Mouse (Mus musculus) forebrain, embryonic 16.5 days (tissue): Measurements from ENCODE around the gene Sh3gl1. TPM values are rescaled to one million over a fixed set of nuclear protein-coding genes. Genes with fewer than 3 reads are reported as not detected.
"Not testable (repeated sequence)": the region's sequence is repeated elsewhere in the genome, so short reads cannot be mapped to it uniquely, and the experiment has no call there.

Experiments
- ATAC-seq: fragments of 200-750 bp; cut with Nextera tagmentation; 2 replicates; pipeline ENCODE4 v1.8.0; 2017; ENCODE audit warnings: mild to moderate bottlenecking, moderate library complexity
- H3K27ac ChIP-seq: fragments of 300-500 bp; sonication (generic); 2 replicates; pipeline ENCODE4 v1.5.1; 2014; ENCODE audit warnings: low read length, control low read depth
- H3K27me3 ChIP-seq: fragments of 300-500 bp; sonication (generic); replicated peaks from 2 replicates; pipeline ENCODE4 v1.6.1; 2014; ENCODE audit warnings: low read length; ENCODE audit not compliant: control insufficient read depth, insufficient read depth
- H3K36me3 ChIP-seq: fragments of 300-500 bp; sonication (generic); 2 replicates; pipeline ENCODE4 v1.6.1; 2014; ENCODE audit not compliant: control insufficient read depth, insufficient read depth
- H3K4me1 ChIP-seq: fragments of 300-500 bp; sonication (generic); replicated peaks from 2 replicates; pipeline ENCODE4 v1.6.1; 2014; ENCODE audit warnings: low read length; ENCODE audit not compliant: control insufficient read depth, insufficient read depth
- H3K4me2 ChIP-seq: fragments of 300-500 bp; sonication (generic); 2 replicates; pipeline ENCODE4 v1.6.1; 2014; ENCODE audit warnings: mild to moderate bottlenecking, low read length, control low read depth
- H3K4me3 ChIP-seq: fragments of 300-500 bp; sonication (generic); replicated peaks from 2 replicates; pipeline ENCODE4 v1.5.1; 2014; ENCODE audit warnings: mild to moderate bottlenecking, low read length, control low read depth
- H3K9ac ChIP-seq: fragments of 300-500 bp; sonication (generic); replicated peaks from 2 replicates; pipeline ENCODE4 v1.6.1; 2014; ENCODE audit warnings: low read depth, low read length, control low read depth
- H3K9me3 ChIP-seq: fragments of 300-500 bp; sonication (generic); 2 replicates; pipeline ENCODE4 v1.6.1; 2016; ENCODE audit warnings: low read length; ENCODE audit not compliant: control insufficient read depth
- WGBS: fragments of 180-500 bp; shearing (Covaris S2); extraction: QIAGEN DNeasy Blood & Tissue Kit; methylation state at CpG from one replicate; pipeline ENCODE4 v1.1.7; 2014; 5-methylcytosine and 5-hydroxymethylcytosine counted together
- polyA plus RNA-seq: library from polyadenylated mRNA; unstranded; fragments of >200 nt; fragmentation: Nextera tagmentation; extraction: Ambion mirVana; gene quantifications from 2 replicates; pipeline ENCODE4 v1.2.1, GENCODE M21; 2015

Sh3gl1 gene
- polyA plus RNA-seq, result 125 and 126 TPM in 2 replicates

- Histone ChIP-seq H3K36me3 (peaks cover 4% of the 10 kb centered on the region; the same call in 1 of the 2 replicates), H3K9me3 (no peaks in the 10 kb centered on the region), H3K9ac (peak within 1 kb of the TSS; percentile 64), H3K4me2 (peak within 1 kb of the TSS; percentile 64), H3K4me3 (peak within 1 kb of the TSS; percentile 61), H3K4me1 (peaks cover 42% of the 10 kb centered on the region), H3K27ac (peak within 1 kb of the TSS; percentile 83), H3K27me3 (no peaks in the 10 kb centered on the region)
- ATAC-seq, result peak; percentile 88
- WGBS, result under 1% methylated on average over 73 of the region's 74 CpGs
These were observed at the start of gene Sh3gl1 for GRCm38 (mm10) chr17:56036176-56036900. Sh3gl1 (minus strand) TSS chr17:56036635.

- H3K36me3 ChIP-seq, result no peaks in the 10 kb centered on the region; the same call in 1 of the 2 replicates
- WGBS, result 4% methylated on average over 8 of the region's 8 CpGs
- H3K4me2 ChIP-seq, result peak overlapping the region; percentile 82
- H3K27ac ChIP-seq, result peak overlapping the region; percentile 41; the same call in 1 of the 2 replicates
- peak overlapping the region; percentile 66 for H3K4me3 ChIP-seq
- H3K9ac ChIP-seq, result peak overlapping the region; percentile 72
- ATAC-seq, result peak; percentile 65
- H3K27me3 ChIP-seq, result no peaks in the 10 kb centered on the region
- H3K4me1 ChIP-seq, result peaks cover 28% of the 10 kb centered on the region
- no peaks in the 10 kb centered on the region for H3K9me3 ChIP-seq
These were observed 44.5 kb upstream of the Sh3gl1 start for GRCm38 (mm10) chr17:56080781-56081585.

DNA sequence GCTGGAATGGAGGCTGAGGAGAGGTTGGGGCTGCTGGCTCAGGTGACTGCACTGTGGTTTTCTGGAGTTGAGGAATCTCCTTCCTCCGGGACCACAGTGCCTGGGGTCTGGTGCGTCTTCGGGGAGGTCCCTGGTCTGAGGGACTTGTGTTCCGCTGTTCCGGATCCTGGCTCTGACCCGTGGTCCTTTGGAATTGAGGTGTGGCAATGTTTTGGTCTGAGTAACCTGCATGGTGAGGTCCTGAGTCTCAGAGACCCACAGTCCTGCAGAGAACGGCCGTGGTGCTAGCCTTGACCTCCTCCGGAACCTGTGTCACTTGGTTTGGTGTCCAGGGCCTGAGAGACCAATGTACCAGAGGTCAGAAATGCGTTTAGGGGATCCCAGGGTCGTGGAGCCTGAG, 43.5 kb upstream of the Sh3gl1 start:
- ATAC-seq, result no peak
- no peaks in the 10 kb centered on the region; the same call in 1 of the 2 replicates for H3K36me3 ChIP-seq
- H3K9ac ChIP-seq, result peak overlapping the region; percentile 72
- peak overlapping the region; percentile 66 for H3K4me3 ChIP-seq
- H3K4me1 ChIP-seq, result peaks cover 33% of the 10 kb centered on the region
- no peaks in the 10 kb centered on the region for H3K9me3 ChIP-seq
- H3K4me2 ChIP-seq, result peak overlapping the region; percentile 82
- 2% methylated on average over 11 of the region's 11 CpGs for WGBS
- no peak overlapping the region for H3K27ac ChIP-seq
- no peaks in the 10 kb centered on the region for H3K27me3 ChIP-seq

DNA sequence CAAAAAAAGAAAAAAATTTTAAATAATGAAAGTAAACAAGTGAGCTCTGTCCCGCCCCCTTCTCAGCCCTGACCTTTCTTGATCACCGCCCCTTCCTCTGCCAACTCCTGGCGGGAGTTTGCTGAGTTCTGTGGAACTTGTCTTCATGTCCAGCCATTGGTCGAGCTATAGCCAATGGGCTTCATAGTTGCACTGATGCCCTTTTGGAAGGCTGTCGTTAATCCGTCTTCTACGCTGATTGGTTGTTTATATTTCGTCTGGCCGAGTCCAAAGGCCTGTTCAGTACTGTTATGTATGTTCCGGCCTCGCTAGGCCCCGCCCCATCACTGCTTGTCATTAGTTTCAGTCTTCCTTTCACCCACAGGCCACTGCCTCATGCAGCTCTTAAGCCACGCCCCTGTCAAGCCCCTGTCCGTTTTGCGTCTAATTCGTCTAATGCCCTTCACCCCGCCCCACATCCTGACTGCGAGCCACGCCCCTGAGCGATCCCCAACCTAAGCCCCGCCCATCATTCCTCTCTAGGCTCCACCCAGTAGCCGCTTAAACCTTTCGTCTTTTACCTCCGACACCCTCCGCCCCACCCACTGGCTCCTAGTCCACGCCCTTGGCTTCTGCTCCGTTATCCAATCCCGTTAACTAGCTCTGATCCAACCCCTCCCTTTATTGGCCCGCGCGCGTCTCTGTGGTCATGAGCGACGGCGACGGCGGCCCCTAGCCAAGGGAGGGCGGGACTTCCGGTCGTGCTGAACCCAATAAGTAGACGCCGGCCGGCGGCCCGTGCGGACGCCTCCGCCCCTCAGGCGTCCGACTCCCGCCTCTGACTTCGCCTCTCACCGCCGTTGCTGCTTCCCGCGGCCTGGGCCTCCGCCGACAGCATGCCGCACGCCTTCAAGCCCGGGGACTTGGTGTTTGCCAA, 42.7 kb upstream of the Sh3gl1 start, which contains the start of gene Hdgfl2:
Gene Hdgfl2, plus strand, starts transcription at position 755 of the 916 bp plus-strand sequence.
- Histone ChIP-seq H3K27me3 (no peaks in the 10 kb centered on the region), H3K27ac (peak within 1 kb of the TSS; percentile 35), H3K9ac (peak within 1 kb of the TSS; percentile 72), H3K4me3 (peak within 1 kb of the TSS; percentile 66), H3K4me2 (peak within 1 kb of the TSS; percentile 82), H3K36me3 (no peaks in the 10 kb centered on the region; the same call in 1 of the 2 replicates), H3K9me3 (no peaks in the 10 kb centered on the region), H3K4me1 (peaks cover 36% of the 10 kb centered on the region)
- ATAC-seq, result peak; percentile 90
- WGBS, result under 1% methylated on average over 61 of the region's 61 CpGs

DNA sequence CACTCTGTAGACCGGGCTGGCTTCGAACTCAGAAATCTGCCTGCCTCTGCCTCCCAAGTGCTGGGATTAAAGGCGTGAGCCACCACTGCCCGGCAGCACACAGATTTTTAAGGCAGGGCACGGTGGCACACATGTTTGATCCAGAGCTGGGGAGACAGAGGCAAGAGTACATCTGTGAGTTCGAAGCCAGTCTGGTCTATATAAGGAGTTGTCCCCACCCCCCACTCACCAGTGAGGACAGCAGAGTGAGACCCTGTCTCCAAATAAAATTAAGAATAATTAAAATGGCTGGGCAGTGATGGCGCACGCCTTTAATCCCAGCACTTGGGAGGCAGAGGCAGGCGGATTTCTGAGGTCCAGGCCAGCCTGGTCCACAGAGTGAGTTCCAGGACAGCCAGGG, 41.9 kb upstream of the Sh3gl1 start:
- peak overlapping the region; percentile 66 for H3K4me3 ChIP-seq
- 67% methylated on average over 9 of the region's 9 CpGs for WGBS

DNA sequence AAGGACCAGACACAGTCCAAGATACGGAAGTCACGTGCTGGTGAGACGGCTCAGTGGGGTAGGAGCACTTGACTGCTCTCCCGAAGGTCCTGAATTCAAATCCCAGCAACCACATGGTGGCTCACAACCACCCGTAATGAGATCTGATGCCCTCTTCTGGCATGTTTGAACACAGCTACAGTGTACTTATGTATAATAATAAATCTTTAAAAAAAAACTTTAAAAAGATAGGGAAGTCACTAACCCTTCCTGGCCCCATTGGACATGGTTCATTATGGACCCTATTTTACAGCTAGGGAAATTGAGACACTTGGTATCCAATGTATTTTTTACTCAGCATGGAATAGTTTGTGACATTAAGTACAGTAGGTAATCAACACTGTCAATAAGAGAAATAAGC, 41.1 kb upstream of the Sh3gl1 start:
- no peaks in the 10 kb centered on the region for H3K36me3 ChIP-seq
- ATAC-seq, result no peak
- no peak overlapping the region for H3K4me3 ChIP-seq
- no peak overlapping the region for H3K27ac ChIP-seq
- H3K4me2 ChIP-seq, result no peak overlapping the region
- no peaks in the 10 kb centered on the region for H3K27me3 ChIP-seq
- WGBS, result 96% methylated on average over 5 of the region's 5 CpGs
- no peaks in the 10 kb centered on the region for H3K9me3 ChIP-seq
- peaks cover 40% of the 10 kb centered on the region for H3K4me1 ChIP-seq
- no peak overlapping the region for H3K9ac ChIP-seq

More for the DNA sequence above, 41.9 kb upstream of the Sh3gl1 start:
- Histone ChIP-seq H3K4me1 (peaks cover 40% of the 10 kb centered on the region), H3K4me2 (peak overlapping the region; percentile 46; the same call in 1 of the 2 replicates)
- not testable (repeated sequence) for H3K27ac ChIP-seq, H3K9me3 ChIP-seq, ATAC-seq, H3K9ac ChIP-seq, H3K36me3 ChIP-seq, H3K27me3 ChIP-seq

DNA sequence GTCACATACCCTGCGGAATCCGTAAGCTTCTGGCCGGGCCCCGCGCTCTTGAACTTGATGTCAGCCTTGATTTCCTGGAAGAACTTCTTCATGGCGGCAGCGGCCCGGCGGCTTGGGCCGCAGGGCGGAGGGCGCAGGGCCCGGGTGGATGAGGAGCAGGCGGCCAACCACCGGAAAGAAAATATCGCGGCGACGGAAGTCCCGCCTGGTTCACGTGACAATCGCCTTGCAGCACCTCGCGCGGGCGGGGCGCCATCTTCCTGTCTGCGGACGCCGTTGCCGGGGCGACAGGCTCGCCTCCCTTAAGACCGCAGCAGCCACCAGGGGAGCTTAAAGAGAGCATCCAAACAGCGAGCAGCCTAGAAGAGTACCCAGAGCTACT, 38.4 kb upstream of the Sh3gl1 start, which contains the start of gene Ubxn6:
Gene Ubxn6, minus strand, starts transcription at position 202 of the 382 bp plus-strand sequence.
- Histone ChIP-seq H3K36me3 (peaks cover 16% of the 10 kb centered on the region), H3K9me3 (no peaks in the 10 kb centered on the region), H3K4me2 (peak within 1 kb of the TSS; percentile 83), H3K4me1 (peaks cover 15% of the 10 kb centered on the region), H3K4me3 (peak within 1 kb of the TSS; percentile 90), H3K9ac (peak within 1 kb of the TSS; percentile 89), H3K27ac (peak within 1 kb of the TSS; percentile 93), H3K27me3 (no peaks in the 10 kb centered on the region)
- peak; percentile 61 for ATAC-seq
- WGBS, result 1% methylated on average over 35 of the region's 35 CpGs

DNA sequence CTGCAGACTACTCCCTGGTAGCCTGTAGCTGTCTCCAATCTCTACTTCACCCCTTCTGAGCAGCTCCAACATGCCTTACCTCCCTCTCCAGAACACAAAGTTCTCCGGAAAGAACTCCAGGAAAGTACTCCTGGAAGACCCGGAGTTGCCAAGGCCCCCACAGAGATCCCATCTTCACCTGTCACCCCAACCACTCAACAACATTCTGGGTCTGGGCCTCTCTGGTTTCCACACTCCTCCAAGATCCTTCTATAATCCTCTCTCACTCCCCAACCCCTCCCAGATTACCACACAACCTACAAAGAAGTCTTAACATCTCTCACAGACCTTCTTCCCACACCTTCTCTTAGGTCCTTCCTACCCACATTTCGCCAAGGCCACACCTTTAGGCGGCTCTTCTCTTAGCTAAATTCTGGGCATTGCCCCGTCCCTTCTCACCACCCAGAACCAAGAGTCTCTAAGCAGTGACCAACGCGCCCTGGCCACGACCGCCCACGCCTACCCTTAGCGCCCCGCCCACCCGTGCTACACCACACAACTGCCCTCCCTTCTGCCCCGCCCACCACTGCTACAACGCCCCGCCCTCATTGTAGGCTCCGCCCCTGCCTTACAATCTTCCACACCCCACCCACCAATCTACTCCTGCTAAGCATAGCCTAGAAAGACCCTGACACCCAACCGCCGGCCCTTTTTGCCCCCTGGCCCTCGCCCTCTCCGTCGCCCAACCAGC, 37.8 kb upstream of the Sh3gl1 start:
- peaks cover 15% of the 10 kb centered on the region for H3K4me1 ChIP-seq

More for the DNA sequence above, 37.8 kb upstream of the Sh3gl1 start:
- Histone ChIP-seq H3K36me3 (peaks cover 21% of the 10 kb centered on the region), H3K9ac (peak overlapping the region; percentile 89), H3K27me3 (no peaks in the 10 kb centered on the region), H3K4me2 (peak overlapping the region; percentile 83), H3K4me3 (peak overlapping the region; percentile 90), H3K27ac (peak overlapping the region; percentile 93), H3K9me3 (no peaks in the 10 kb centered on the region)
- ATAC-seq, result peak; percentile 1
- WGBS, result 8% methylated on average over 22 of the region's 22 CpGs
